Mouse (Mus musculus) retina, adult 2 months (tissue): Measurements from ENCODE around the gene S1pr2.
"Not testable (repeated sequence)": the region's sequence is repeated elsewhere in the genome, so short reads cannot be mapped to it uniquely, and the experiment has no call there.

Source experiments
- DNase-seq: peaks from one replicate; pipeline ENCODE4 v3.0.0-alpha.2; 2012; ENCODE audit warnings: low read depth, low spot score

Gene S1pr2

GRCm38 (mm10) chr9:21000811-21001210 lies 24.2 kb upstream of the S1pr2 start:
- no peak for DNase-seq

GRCm38 (mm10) chr9:20998337-20998736 lies 21.8 kb upstream of the S1pr2 start:
- not testable (repeated sequence) for DNase-seq

GRCm38 (mm10) chr9:20997065-20997464 lies 20.5 kb upstream of the S1pr2 start:
- DNase-seq, result no peak

- DNase-seq, result no peak
Measured at GRCm38 (mm10) chr9:20995069-20995468, 18.5 kb upstream of the S1pr2 start.

- DNase-seq, result no peak
Measured at GRCm38 (mm10) chr9:20993165-20993898, 16.8 kb upstream of the S1pr2 start.

GRCm38 (mm10) chr9:20991587-20991986 lies 15.0 kb upstream of the S1pr2 start:
- DNase-seq, result no peak

GRCm38 (mm10) chr9:20990861-20991260 lies 14.3 kb upstream of the S1pr2 start:
- no peak for DNase-seq

GRCm38 (mm10) chr9:20987953-20988352 lies 11.4 kb upstream of the S1pr2 start:
- DNase-seq, result no peak

GRCm38 (mm10) chr9:20986952-20987686 lies 10.5 kb upstream of the S1pr2 start:
- DNase-seq, result no peak

GRCm38 (mm10) chr9:20983169-20983568 lies 6.6 kb upstream of the S1pr2 start:
- no peak for DNase-seq

GRCm38 (mm10) chr9:20982171-20982570 lies 5.6 kb upstream of the S1pr2 start:
- no peak for DNase-seq

- no peak for DNase-seq
Measured at GRCm38 (mm10) chr9:20979769-20980168, 3.2 kb upstream of the S1pr2 start.

GRCm38 (mm10) chr9:20979181-20979580 lies 2.6 kb upstream of the S1pr2 start:
- no peak for DNase-seq

- DNase-seq, result no peak
Measured at GRCm38 (mm10) chr9:20978409-20979095, 2.0 kb upstream of the S1pr2 start.

GRCm38 (mm10) chr9:20976961-20977689 lies 544 bp upstream of the S1pr2 start:
- no peak for DNase-seq

- DNase-seq, result no peak
Measured at GRCm38 (mm10) chr9:20975431-20976215, 958 bp downstream of the S1pr2 start.

- DNase-seq, result no peak
Measured at GRCm38 (mm10) chr9:20973682-20974075, 2.9 kb downstream of the S1pr2 start.

GRCm38 (mm10) chr9:20973001-20973681 lies 3.4 kb downstream of the S1pr2 start:
- no peak for DNase-seq

- no peak for DNase-seq
Measured at GRCm38 (mm10) chr9:20972141-20972992, 4.2 kb downstream of the S1pr2 start.

GRCm38 (mm10) chr9:20971751-20972140 lies 4.8 kb downstream of the S1pr2 start:
- DNase-seq, result no peak
